Mouse (Mus musculus): ENCODE measurements at regions not wholly inside any gene's neighbourhood (a gene's known extent, or its start where the extent isn't known, plus 50 kb on each side); places are given as distances from the start of the nearest gene placed in this dataset.

GRCm38 (mm10) chr7:73087496-73088185 lies 287.7 kb upstream of the Rgma start:
- Histone ChIP-seq H3K4me1 (no peaks in the 10 kb centered on the region), H3K27me3 (no peaks in the 10 kb centered on the region), H3K9me3 (no peaks in the 10 kb centered on the region), H3K9ac (replicated peaks) (no peak overlapping the region), H3K4me3 (no peak overlapping the region), H3K36me3 (no peaks in the 10 kb centered on the region), H3K4me2 (replicated peaks) (no peak overlapping the region), H3K27ac (replicated peaks) (no peak overlapping the region)
- WGBS: 71% methylated on average over 10 of the region's 10 CpGs
- no peak for ATAC-seq (replicated peaks)

- H3K9ac ChIP-seq (replicated peaks): no peak overlapping the region
- ATAC-seq (replicated peaks): no peak
- H3K36me3 ChIP-seq: no peaks in the 10 kb centered on the region
- no peak overlapping the region for H3K4me2 ChIP-seq (replicated peaks)
- no peaks in the 10 kb centered on the region for H3K27me3 ChIP-seq
- 93% methylated on average over 8 of the region's 8 CpGs for WGBS
- no peaks in the 10 kb centered on the region for H3K9me3 ChIP-seq
- H3K4me3 ChIP-seq: no peak overlapping the region
- no peaks in the 10 kb centered on the region for H3K4me1 ChIP-seq
- no peak overlapping the region for H3K27ac ChIP-seq (replicated peaks)
These were observed 287.0 kb upstream of the Rgma start for GRCm38 (mm10) chr7:73088321-73088720.

- WGBS: 84% methylated on average over 3 of the region's 3 CpGs
These were observed 283.6 kb upstream of the Rgma start for GRCm38 (mm10) chr7:73091758-73092157.

GRCm38 (mm10) chr7:73094059-73094458 lies 281.2 kb upstream of the Rgma start:
- 55% methylated on average over 3 of the region's 3 CpGs for WGBS
- Histone ChIP-seq H3K4me1 (no peaks in the 10 kb centered on the region), H3K36me3 (no peaks in the 10 kb centered on the region), H3K27me3 (no peaks in the 10 kb centered on the region), H3K4me3 (no peak overlapping the region), H3K9ac (replicated peaks) (no peak overlapping the region), H3K9me3 (no peaks in the 10 kb centered on the region), H3K27ac (replicated peaks) (no peak overlapping the region), H3K4me2 (replicated peaks) (no peak overlapping the region)
- no peak for ATAC-seq (replicated peaks)

More at GRCm38 (mm10) chr7:73091758-73092157, 283.6 kb upstream of the Rgma start:
- Histone ChIP-seq H3K9me3 (no peaks in the 10 kb centered on the region), H3K9ac (replicated peaks) (no peak overlapping the region), H3K36me3 (no peaks in the 10 kb centered on the region), H3K27me3 (no peaks in the 10 kb centered on the region), H3K4me2 (replicated peaks) (no peak overlapping the region), H3K4me3 (no peak overlapping the region), H3K27ac (replicated peaks) (no peak overlapping the region), H3K4me1 (no peaks in the 10 kb centered on the region)
- ATAC-seq (replicated peaks): no peak

- Histone ChIP-seq H3K4me1 (peaks cover 4% of the 10 kb centered on the region), H3K4me2 (replicated peaks) (no peak overlapping the region), H3K36me3 (no peaks in the 10 kb centered on the region), H3K27me3 (no peaks in the 10 kb centered on the region), H3K9me3 (no peaks in the 10 kb centered on the region), H3K27ac (replicated peaks) (no peak overlapping the region), H3K9ac (replicated peaks) (no peak overlapping the region), H3K4me3 (no peak overlapping the region)
- 49% methylated on average over 8 of the region's 8 CpGs for WGBS
- ATAC-seq (replicated peaks): no peak
These were observed 256.4 kb upstream of the Rgma start for GRCm38 (mm10) chr7:73118871-73119270.

- H3K4me1 ChIP-seq: peaks cover 4% of the 10 kb centered on the region
- no peak overlapping the region for H3K9ac ChIP-seq (replicated peaks)
- peak; percentile 80 for ATAC-seq (replicated peaks)
- no peak overlapping the region for H3K27ac ChIP-seq (replicated peaks)
- no peak overlapping the region for H3K4me3 ChIP-seq
- WGBS: 61% methylated on average over 9 of the region's 9 CpGs
- H3K4me2 ChIP-seq (replicated peaks): no peak overlapping the region
- H3K9me3 ChIP-seq: no peaks in the 10 kb centered on the region
- no peaks in the 10 kb centered on the region for H3K36me3 ChIP-seq
- no peaks in the 10 kb centered on the region for H3K27me3 ChIP-seq
These were observed 255.0 kb upstream of the Rgma start for GRCm38 (mm10) chr7:73120276-73120675.

- no peak for ATAC-seq (replicated peaks)
These were observed 250.3 kb upstream of the Rgma start for GRCm38 (mm10) chr7:73124976-73125375.

GRCm38 (mm10) chr7:73125864-73126263 lies 249.4 kb upstream of the Rgma start:
- H3K9ac ChIP-seq (replicated peaks): no peak overlapping the region
- peaks cover 5% of the 10 kb centered on the region; the same call in 1 of the 2 replicates for H3K4me1 ChIP-seq
- no peak for ATAC-seq (replicated peaks)
- H3K27me3 ChIP-seq: no peaks in the 10 kb centered on the region
- H3K36me3 ChIP-seq: no peaks in the 10 kb centered on the region
- H3K27ac ChIP-seq (replicated peaks): no peak overlapping the region
- WGBS: 15% methylated on average over 11 of the region's 11 CpGs
- H3K9me3 ChIP-seq: no peaks in the 10 kb centered on the region
- H3K4me3 ChIP-seq: no peak overlapping the region
- H3K4me2 ChIP-seq (replicated peaks): no peak overlapping the region

More at GRCm38 (mm10) chr7:73124976-73125375, 250.3 kb upstream of the Rgma start:
- Histone ChIP-seq H3K9me3 (no peaks in the 10 kb centered on the region), H3K4me3 (no peak overlapping the region), H3K27me3 (no peaks in the 10 kb centered on the region), H3K4me1 (peaks cover 5% of the 10 kb centered on the region; the same call in 1 of the 2 replicates), H3K36me3 (no peaks in the 10 kb centered on the region), H3K9ac (replicated peaks) (no peak overlapping the region), H3K27ac (replicated peaks) (no peak overlapping the region), H3K4me2 (replicated peaks) (no peak overlapping the region)
- WGBS: 73% methylated on average over 2 of the region's 2 CpGs

- H3K4me2 ChIP-seq (replicated peaks): no peak overlapping the region
- H3K9ac ChIP-seq (replicated peaks): no peak overlapping the region
- H3K4me1 ChIP-seq: peaks cover 21% of the 10 kb centered on the region
- no peaks in the 10 kb centered on the region for H3K9me3 ChIP-seq
- ATAC-seq (replicated peaks): no peak
- no peak overlapping the region for H3K27ac ChIP-seq (replicated peaks)
- H3K4me3 ChIP-seq: no peak overlapping the region
- H3K36me3 ChIP-seq: no peaks in the 10 kb centered on the region
- 61% methylated on average over 6 of the region's 6 CpGs for WGBS
- H3K27me3 ChIP-seq: no peaks in the 10 kb centered on the region
These were observed 239.5 kb upstream of the Rgma start for GRCm38 (mm10) chr7:73135786-73136185.

- WGBS: 22% methylated on average over 5 of the region's 5 CpGs
- no peak overlapping the region for H3K4me3 ChIP-seq
- H3K4me1 ChIP-seq: peaks cover 36% of the 10 kb centered on the region
- H3K9me3 ChIP-seq: no peaks in the 10 kb centered on the region
- no peaks in the 10 kb centered on the region for H3K27me3 ChIP-seq
- no peak overlapping the region for H3K9ac ChIP-seq (replicated peaks)
- H3K4me2 ChIP-seq (replicated peaks): no peak overlapping the region
- H3K27ac ChIP-seq (replicated peaks): no peak overlapping the region
- no peaks in the 10 kb centered on the region for H3K36me3 ChIP-seq
- ATAC-seq (replicated peaks): no peak
These were observed 237.0 kb upstream of the Rgma start for GRCm38 (mm10) chr7:73138269-73138668.

GRCm38 (mm10) chr7:73138861-73139493 lies 236.3 kb upstream of the Rgma start:
- WGBS: 5% methylated on average over 8 of the region's 8 CpGs
- no peak for ATAC-seq (replicated peaks)
- H3K27me3 ChIP-seq: no peaks in the 10 kb centered on the region
- H3K9ac ChIP-seq (replicated peaks): no peak overlapping the region
- no peak overlapping the region for H3K27ac ChIP-seq (replicated peaks)
- H3K9me3 ChIP-seq: no peaks in the 10 kb centered on the region
- no peak overlapping the region for H3K4me2 ChIP-seq (replicated peaks)
- H3K36me3 ChIP-seq: no peaks in the 10 kb centered on the region
- H3K4me3 ChIP-seq: no peak overlapping the region
- H3K4me1 ChIP-seq: peaks cover 37% of the 10 kb centered on the region

GRCm38 (mm10) chr7:73139901-73140300 lies 235.4 kb upstream of the Rgma start:
- no peak overlapping the region for H3K27ac ChIP-seq (replicated peaks)
- peaks cover 47% of the 10 kb centered on the region for H3K4me1 ChIP-seq
- H3K36me3 ChIP-seq: no peaks in the 10 kb centered on the region
- no peak overlapping the region for H3K4me3 ChIP-seq
- H3K27me3 ChIP-seq: no peaks in the 10 kb centered on the region
- no peak overlapping the region for H3K4me2 ChIP-seq (replicated peaks)
- H3K9ac ChIP-seq (replicated peaks): no peak overlapping the region
- H3K9me3 ChIP-seq: no peaks in the 10 kb centered on the region
- 39% methylated on average over 6 of the region's 6 CpGs for WGBS
- no peak for ATAC-seq (replicated peaks)

Measured in forebrain, embryonic 15.5 days (tissue).